Mouse (Mus musculus) c-Kit-positive CD71-positive TER-119-negative erythroid progenitor cells, embryonic 14.5 days (primary cell): Measurements from ENCODE around the gene Abi3bp.

Experiments
- DNase-seq: peaks from one replicate; pipeline ENCODE4 v3.0.0-alpha.2; 2013; ENCODE audit warnings: low read depth

Abi3bp gene

GRCm38 (mm10) chr16:56477677-56478574 lies at the start of gene Abi3bp:
TSS of gene Abi3bp (plus strand) at chr16:56477878.
- DNase-seq = no peak

GRCm38 (mm10) chr16:56435293-56436185 lies 42.1 kb upstream of the Abi3bp start:
- no peak for DNase-seq

- DNase-seq = no peak
These were observed 37.4 kb upstream of the Abi3bp start for GRCm38 (mm10) chr16:56440243-56440642.

GRCm38 (mm10) chr16:56441113-56441512 lies 36.6 kb upstream of the Abi3bp start:
- no peak for DNase-seq

GRCm38 (mm10) chr16:56441658-56442344 lies 35.9 kb upstream of the Abi3bp start:
- no peak for DNase-seq

GRCm38 (mm10) chr16:56451482-56451881 lies 26.2 kb upstream of the Abi3bp start:
- DNase-seq = no peak

- no peak for DNase-seq
These were observed 25.8 kb upstream of the Abi3bp start for GRCm38 (mm10) chr16:56451923-56452322.

- no peak for DNase-seq
These were observed 19.5 kb upstream of the Abi3bp start for GRCm38 (mm10) chr16:56458052-56458754.

GRCm38 (mm10) chr16:56473160-56473559 lies 4.5 kb upstream of the Abi3bp start:
- DNase-seq = no peak

- DNase-seq = no peak
These were observed 2.0 kb upstream of the Abi3bp start for GRCm38 (mm10) chr16:56475676-56476075.

- no peak for DNase-seq
These were observed 1.0 kb downstream of the Abi3bp start for GRCm38 (mm10) chr16:56478575-56479191.

- DNase-seq = no peak
These were observed 5.8 kb downstream of the Abi3bp start for GRCm38 (mm10) chr16:56483466-56483865.

GRCm38 (mm10) chr16:56486461-56486860 lies 8.8 kb downstream of the Abi3bp start:
- no peak for DNase-seq

- no peak for DNase-seq
These were observed 13.2 kb downstream of the Abi3bp start for GRCm38 (mm10) chr16:56490861-56491260.

- no peak for DNase-seq
These were observed 17.6 kb downstream of the Abi3bp start for GRCm38 (mm10) chr16:56495266-56495665.

- no peak for DNase-seq
These were observed 19.1 kb downstream of the Abi3bp start for GRCm38 (mm10) chr16:56496743-56497142.

GRCm38 (mm10) chr16:56498680-56499079 lies 21.0 kb downstream of the Abi3bp start:
- no peak for DNase-seq

- DNase-seq = no peak
These were observed 22.8 kb downstream of the Abi3bp start for GRCm38 (mm10) chr16:56500441-56500840.

GRCm38 (mm10) chr16:56501101-56501500 lies 23.4 kb downstream of the Abi3bp start:
- DNase-seq = no peak

- DNase-seq = no peak
These were observed 23.8 kb downstream of the Abi3bp start for GRCm38 (mm10) chr16:56501513-56501912.

GRCm38 (mm10) chr16:56502134-56502533 lies 24.5 kb downstream of the Abi3bp start:
- no peak for DNase-seq
